Mouse (Mus musculus) yolk sac, embryonic 10.5 days (tissue): ENCODE results near the gene Muc3.
"Not testable (repeated sequence)": the region's sequence is repeated elsewhere in the genome, so short reads cannot be mapped to it uniquely, and the experiment has no call there.

ENCODE experiments used
- DNase-seq: peaks from one replicate; pipeline ENCODE4 v3.0.0-alpha.2; 2017; ENCODE audit warnings: low spot score

The Muc3 gene

GRCm38 (mm10) chr5:137122686-137123193 is 26.4 kb downstream of the Muc3 start:
- DNase-seq = peak; percentile 60

- no peak for DNase-seq
Observed at GRCm38 (mm10) chr5:137121280-137121679, 27.8 kb downstream of the Muc3 start.

GRCm38 (mm10) chr5:137118878-137119277 is 30.2 kb downstream of the Muc3 start:
- DNase-seq = no peak

- not testable (repeated sequence) for DNase-seq
Observed at GRCm38 (mm10) chr5:137117994-137118393, 31.1 kb downstream of the Muc3 start.

GRCm38 (mm10) chr5:137116987-137117386 is 32.1 kb downstream of the Muc3 start:
- no peak for DNase-seq

- DNase-seq = peak; percentile 82
Observed at GRCm38 (mm10) chr5:137115866-137116847, 33.0 kb downstream of the Muc3 start, which contains the start of gene Trim56. TSS of gene Trim56 (minus strand) at chr5:137116209.

GRCm38 (mm10) chr5:137114891-137115561 is 34.1 kb downstream of the Muc3 start:
- DNase-seq = no peak

GRCm38 (mm10) chr5:137111542-137112408 is 37.3 kb downstream of the Muc3 start:
- DNase-seq = no peak

- DNase-seq = no peak
Observed at GRCm38 (mm10) chr5:137110863-137111262, 38.3 kb downstream of the Muc3 start.

GRCm38 (mm10) chr5:137109941-137110593 is 39.1 kb downstream of the Muc3 start:
- DNase-seq = no peak

- no peak for DNase-seq
Observed at GRCm38 (mm10) chr5:137108111-137108510, 41.0 kb downstream of the Muc3 start.

- no peak for DNase-seq
Observed at GRCm38 (mm10) chr5:137107670-137108069, 41.5 kb downstream of the Muc3 start.

- peak; percentile 68 for DNase-seq
Observed at GRCm38 (mm10) chr5:137107024-137107423, 42.1 kb downstream of the Muc3 start.

GRCm38 (mm10) chr5:137106434-137106833 is 42.7 kb downstream of the Muc3 start:
- DNase-seq = no peak

GRCm38 (mm10) chr5:137103969-137104368 is 45.2 kb downstream of the Muc3 start:
- DNase-seq = no peak

GRCm38 (mm10) chr5:137102575-137103522 is 46.3 kb downstream of the Muc3 start:
- peak; percentile 55 for DNase-seq

GRCm38 (mm10) chr5:137102078-137102477 is 47.0 kb downstream of the Muc3 start:
- no peak for DNase-seq

- DNase-seq = no peak
Observed at GRCm38 (mm10) chr5:137100660-137101059, 48.5 kb downstream of the Muc3 start.

GRCm38 (mm10) chr5:137098418-137098817 is 50.7 kb downstream of the Muc3 start:
- DNase-seq = no peak

GRCm38 (mm10) chr5:137096037-137096436 is 53.1 kb downstream of the Muc3 start:
- no peak for DNase-seq
